Mouse (Mus musculus): ENCODE results near the gene Nab2. TPM values are rescaled to one million over a fixed set of nuclear protein-coding genes. Genes with fewer than 3 reads are reported as not detected.

Nab2 gene
- polyA plus RNA-seq, 1 experiment from 2014 or later, result 2.3 TPM

- H3K27me3 ChIP-seq (ENCODE audit: control insufficient read depth, insufficient read depth, low read length), result no peaks in the 10 kb centered on the region
- H3K9me3 ChIP-seq (ENCODE audit: control insufficient read depth, low read length), result no peaks in the 10 kb centered on the region
- DNase-seq (ENCODE audit: low spot score), result no peak
- H3K36me3 ChIP-seq (replicated peaks; ENCODE audit: control insufficient read depth, insufficient read depth), result 0 out of 2 replicates have a peak, but pooled peaks cover 6% of the 10 kb centered on the region
- peak within 1 kb of the TSS; percentile 93 for H3K27ac ChIP-seq
- peak; percentile 75 for ATAC-seq (ENCODE audit: low FRiP score)
- peaks cover 47% of the 10 kb centered on the region for H3K4me1 ChIP-seq (replicated peaks; ENCODE audit: control insufficient read depth, insufficient read depth, low read length)
- H3K4me2 ChIP-seq (replicated peaks), result peak within 1 kb of the TSS; percentile 98
- H3K9ac ChIP-seq, result peak within 1 kb of the TSS; percentile 84
- WGBS, result under 1% methylated on average over 28 of the region's 32 CpGs
- H3K4me3 ChIP-seq (replicated peaks; ENCODE audit: low read length), result peak within 1 kb of the TSS; percentile 92
Observed at GRCm38 (mm10) chr10:127620406-127621190, 47.8 kb downstream of the Nab2 start, which contains the start of gene Lrp1. Lrp1 (minus strand) TSS chr10:127621148.

- Histone ChIP-seq H3K4me3 (replicated peaks; ENCODE audit: low read length) (peak overlapping the region; percentile 92), H3K36me3 (replicated peaks; ENCODE audit: control insufficient read depth, insufficient read depth) (0 out of 2 replicates have a peak, but pooled peaks cover 6% of the 10 kb centered on the region), H3K27me3 (ENCODE audit: control insufficient read depth, insufficient read depth, low read length) (no peaks in the 10 kb centered on the region), H3K4me1 (replicated peaks; ENCODE audit: control insufficient read depth, insufficient read depth, low read length) (peaks cover 53% of the 10 kb centered on the region), H3K4me2 (replicated peaks) (peak overlapping the region; percentile 98), H3K9ac (peak overlapping the region; percentile 84), H3K9me3 (ENCODE audit: control insufficient read depth, low read length) (no peaks in the 10 kb centered on the region), H3K27ac (peak overlapping the region; percentile 93)
- DNase-seq (ENCODE audit: low spot score) (no peak), ATAC-seq (ENCODE audit: low FRiP score) (no peak)
- 0% methylated on average over 12 of the region's 12 CpGs for WGBS
Observed at GRCm38 (mm10) chr10:127619941-127620405, 48.4 kb downstream of the Nab2 start.

GRCm38 (mm10) chr10:127619119-127619721 is 49.1 kb downstream of the Nab2 start:
- peaks cover 60% of the 10 kb centered on the region for H3K4me1 ChIP-seq (replicated peaks; ENCODE audit: control insufficient read depth, insufficient read depth, low read length)
- peak overlapping the region; percentile 98 for H3K4me2 ChIP-seq (replicated peaks)
- WGBS, result 20% methylated on average over 8 of the region's 8 CpGs
- DNase-seq (ENCODE audit: low spot score) (no peak), ATAC-seq (ENCODE audit: low FRiP score) (no peak)
- H3K9me3 ChIP-seq (ENCODE audit: control insufficient read depth, low read length), result no peaks in the 10 kb centered on the region
- no peaks in the 10 kb centered on the region for H3K27me3 ChIP-seq (ENCODE audit: control insufficient read depth, insufficient read depth, low read length)
- 0 out of 2 replicates have a peak, but pooled peaks cover 6% of the 10 kb centered on the region for H3K36me3 ChIP-seq (replicated peaks; ENCODE audit: control insufficient read depth, insufficient read depth)
- H3K27ac ChIP-seq, result peak overlapping the region; percentile 93; the same call in 1 of the 2 replicates
- peak overlapping the region; percentile 92 for H3K4me3 ChIP-seq (replicated peaks; ENCODE audit: low read length)
- peak overlapping the region; percentile 84 for H3K9ac ChIP-seq

GRCm38 (mm10) chr10:127618173-127618572 is 50.2 kb downstream of the Nab2 start:
- Histone ChIP-seq H3K27ac (no peak overlapping the region), H3K9ac (peak overlapping the region; percentile 84; the same call in 1 of the 2 replicates), H3K36me3 (replicated peaks; ENCODE audit: control insufficient read depth, insufficient read depth) (peaks cover 10% of the 10 kb centered on the region; the same call in 1 of the 2 replicates), H3K27me3 (ENCODE audit: control insufficient read depth, insufficient read depth, low read length) (no peaks in the 10 kb centered on the region), H3K4me3 (replicated peaks; ENCODE audit: low read length) (peak overlapping the region; percentile 92; the same call in 1 of the 2 replicates), H3K4me1 (replicated peaks; ENCODE audit: control insufficient read depth, insufficient read depth, low read length) (peaks cover 65% of the 10 kb centered on the region), H3K4me2 (replicated peaks) (peak overlapping the region; percentile 98), H3K9me3 (ENCODE audit: control insufficient read depth, low read length) (no peaks in the 10 kb centered on the region)
- ATAC-seq (ENCODE audit: low FRiP score) (no peak), DNase-seq (ENCODE audit: low spot score) (no peak)
- 44% methylated on average over 6 of the region's 6 CpGs for whole genome bisulfite sequencing

GRCm38 (mm10) chr10:127617294-127617693 is 51.1 kb downstream of the Nab2 start:
- Histone ChIP-seq H3K4me2 (replicated peaks) (peak overlapping the region; percentile 98), H3K9ac (peak overlapping the region; percentile 40; the same call in 1 of the 2 replicates), H3K27ac (no peak overlapping the region), H3K36me3 (replicated peaks; ENCODE audit: control insufficient read depth, insufficient read depth) (peaks cover 18% of the 10 kb centered on the region), H3K4me3 (replicated peaks; ENCODE audit: low read length) (no peak overlapping the region), H3K4me1 (replicated peaks; ENCODE audit: control insufficient read depth, insufficient read depth, low read length) (peaks cover 64% of the 10 kb centered on the region), H3K27me3 (ENCODE audit: control insufficient read depth, insufficient read depth, low read length) (no peaks in the 10 kb centered on the region), H3K9me3 (ENCODE audit: control insufficient read depth, low read length) (no peaks in the 10 kb centered on the region)
- no peak for ATAC-seq (ENCODE audit: low FRiP score)
- DNase-seq (ENCODE audit: low spot score), result no peak
- 51% methylated on average over 4 of the region's 4 CpGs for WGBS

GRCm38 (mm10) chr10:127616261-127616679 is 52.1 kb downstream of the Nab2 start:
- Histone ChIP-seq H3K9me3 (ENCODE audit: control insufficient read depth, low read length) (no peaks in the 10 kb centered on the region), H3K36me3 (replicated peaks; ENCODE audit: control insufficient read depth, insufficient read depth) (peaks cover 28% of the 10 kb centered on the region), H3K4me3 (replicated peaks; ENCODE audit: low read length) (no peak overlapping the region), H3K4me1 (replicated peaks; ENCODE audit: control insufficient read depth, insufficient read depth, low read length) (peaks cover 57% of the 10 kb centered on the region), H3K4me2 (replicated peaks) (peak overlapping the region; percentile 98; the same call in 1 of the 2 replicates), H3K27me3 (ENCODE audit: control insufficient read depth, insufficient read depth, low read length) (no peaks in the 10 kb centered on the region), H3K9ac (no peak overlapping the region), H3K27ac (no peak overlapping the region)
- no peak for DNase-seq (ENCODE audit: low spot score)
- WGBS, result 42% methylated on average over 7 of the region's 7 CpGs
- ATAC-seq (ENCODE audit: low FRiP score), result no peak

- Histone ChIP-seq H3K27me3 (ENCODE audit: control insufficient read depth, insufficient read depth, low read length) (no peaks in the 10 kb centered on the region), H3K4me1 (replicated peaks; ENCODE audit: control insufficient read depth, insufficient read depth, low read length) (peaks cover 57% of the 10 kb centered on the region), H3K9me3 (ENCODE audit: control insufficient read depth, low read length) (no peaks in the 10 kb centered on the region), H3K36me3 (replicated peaks; ENCODE audit: control insufficient read depth, insufficient read depth) (peaks cover 33% of the 10 kb centered on the region), H3K27ac (peak overlapping the region; percentile 18; the same call in 1 of the 2 replicates), H3K9ac (no peak overlapping the region), H3K4me3 (replicated peaks; ENCODE audit: low read length) (no peak overlapping the region), H3K4me2 (replicated peaks) (no peak overlapping the region)
- no peak for ATAC-seq (ENCODE audit: low FRiP score)
- WGBS, result 62% methylated on average over 3 of the region's 3 CpGs
- no peak for DNase-seq (ENCODE audit: low spot score)
Observed at GRCm38 (mm10) chr10:127615591-127615990, 52.8 kb downstream of the Nab2 start.

- WGBS, result 35% methylated on average over 2 of the region's 2 CpGs
- Histone ChIP-seq H3K27me3 (ENCODE audit: control insufficient read depth, insufficient read depth, low read length) (no peaks in the 10 kb centered on the region), H3K4me3 (replicated peaks; ENCODE audit: low read length) (no peak overlapping the region), H3K9ac (no peak overlapping the region), H3K9me3 (ENCODE audit: control insufficient read depth, low read length) (no peaks in the 10 kb centered on the region), H3K36me3 (replicated peaks; ENCODE audit: control insufficient read depth, insufficient read depth) (peaks cover 39% of the 10 kb centered on the region), H3K27ac (0 out of 2 replicates have a peak overlapping the region, but pooled peaks have one; percentile 18), H3K4me1 (replicated peaks; ENCODE audit: control insufficient read depth, insufficient read depth, low read length) (peaks cover 57% of the 10 kb centered on the region), H3K4me2 (replicated peaks) (no peak overlapping the region)
- ATAC-seq (ENCODE audit: low FRiP score) (no peak), DNase-seq (ENCODE audit: low spot score) (no peak)
Observed at GRCm38 (mm10) chr10:127615034-127615374, 53.4 kb downstream of the Nab2 start.

Data from hindbrain, embryonic 14.5 days (tissue).